Mouse (Mus musculus): ENCODE measurements around the gene Auts2. TPM values are rescaled to one million over a fixed set of nuclear protein-coding genes. Genes with fewer than 3 reads are reported as not detected.

The Auts2 gene
- polyA plus RNA-seq, 1 experiment, result 0.01 TPM

DNA sequence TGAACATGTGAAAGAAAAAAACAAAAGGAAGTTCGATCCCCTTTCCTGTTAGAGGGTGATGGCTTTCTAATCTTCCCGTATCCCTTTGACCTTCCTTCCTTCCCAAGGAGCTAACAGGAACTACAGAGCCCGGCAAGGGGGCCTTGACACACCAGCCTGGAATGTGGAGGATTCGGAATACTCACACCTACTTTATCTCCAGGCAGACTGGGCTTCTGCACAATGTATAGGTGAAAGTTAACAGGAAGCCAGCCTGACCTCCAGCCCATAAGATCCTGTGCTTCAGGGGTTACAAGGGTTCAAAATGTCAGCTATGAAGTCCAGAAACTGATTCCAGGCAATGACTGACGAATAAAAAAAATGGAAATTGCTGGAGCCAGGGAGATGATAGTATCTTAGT is 906.7 kb downstream of the Auts2 start:
- H3K4me1 ChIP-seq (ENCODE audit: control insufficient read depth), result no peaks in the 10 kb centered on the region
- H3K27me3 ChIP-seq (ENCODE audit: control insufficient read depth), result no peaks in the 10 kb centered on the region
- TF ChIP-seq GATA1 (IDR thresholded peaks at IDR 0.05; ENCODE audit: low read length), result no peak
- TF ChIP-seq TAL1 (IDR thresholded peaks at IDR 0.05; ENCODE audit: low read length), result no peak
- H3K4me3 ChIP-seq (replicated peaks), result no peak overlapping the region
- peaks cover 6% of the 10 kb centered on the region for H3K9me3 ChIP-seq (ENCODE audit: control insufficient read depth, low read length)
- no peaks in the 10 kb centered on the region for H3K36me3 ChIP-seq (ENCODE audit: control insufficient read depth)

DNA sequence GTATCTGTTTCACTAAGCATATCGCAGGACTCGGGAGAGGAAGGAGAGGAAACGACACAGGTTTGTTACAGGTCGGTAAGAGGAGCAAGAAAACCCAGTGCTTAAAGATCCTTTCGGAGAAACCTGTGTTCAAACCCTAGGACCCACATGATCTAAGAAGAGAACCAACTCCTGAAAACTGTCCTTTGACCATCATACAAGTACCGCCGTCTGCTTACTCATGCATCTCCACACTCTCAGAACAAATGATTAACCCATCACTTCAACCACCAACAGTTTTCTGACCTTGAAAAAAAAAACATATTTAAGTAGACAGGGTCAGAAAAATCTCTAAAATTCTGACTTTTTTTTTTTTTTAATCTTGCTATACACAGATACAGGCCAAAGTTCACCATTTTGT is 908.4 kb downstream of the Auts2 start:
- H3K4me1 ChIP-seq (ENCODE audit: control insufficient read depth), result no peaks in the 10 kb centered on the region
- H3K4me3 ChIP-seq (replicated peaks), result no peak overlapping the region
- no peaks in the 10 kb centered on the region for H3K36me3 ChIP-seq (ENCODE audit: control insufficient read depth)
- peaks cover 6% of the 10 kb centered on the region for H3K9me3 ChIP-seq (ENCODE audit: control insufficient read depth, low read length)
- H3K27me3 ChIP-seq (ENCODE audit: control insufficient read depth), result no peaks in the 10 kb centered on the region
- TF ChIP-seq TAL1 (IDR thresholded peaks at IDR 0.05; ENCODE audit: low read length) (no peak), GATA1 (IDR thresholded peaks at IDR 0.05; ENCODE audit: low read length) (no peak)

DNA sequence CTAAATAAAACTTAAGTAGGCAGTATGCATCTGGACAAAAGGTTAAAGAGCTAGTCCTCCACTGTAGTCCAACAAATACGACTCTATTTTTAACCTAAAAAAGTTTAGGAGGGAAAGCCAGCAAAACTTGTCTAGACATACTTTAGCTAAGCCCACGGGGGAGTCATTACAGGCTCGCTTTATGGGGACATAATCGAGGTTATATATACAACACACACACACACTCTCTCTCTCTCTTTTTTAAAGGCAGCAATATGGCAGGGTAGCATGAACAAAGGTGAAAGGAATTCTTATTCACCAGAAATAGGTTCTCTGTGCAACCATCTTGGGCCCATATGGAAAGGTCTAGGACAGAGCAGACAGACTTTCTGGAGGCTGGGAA is 911.2 kb downstream of the Auts2 start:
- no peaks in the 10 kb centered on the region for H3K4me1 ChIP-seq (ENCODE audit: control insufficient read depth)
- H3K36me3 ChIP-seq (ENCODE audit: control insufficient read depth), result no peaks in the 10 kb centered on the region
- H3K27me3 ChIP-seq (ENCODE audit: control insufficient read depth), result no peaks in the 10 kb centered on the region
- no peak overlapping the region for H3K4me3 ChIP-seq (replicated peaks)
- peaks cover 6% of the 10 kb centered on the region for H3K9me3 ChIP-seq (ENCODE audit: control insufficient read depth, low read length)
- TF ChIP-seq GATA1 (IDR thresholded peaks at IDR 0.05; ENCODE audit: low read length) (no peak), TAL1 (IDR thresholded peaks at IDR 0.05; ENCODE audit: low read length) (no peak)

DNA sequence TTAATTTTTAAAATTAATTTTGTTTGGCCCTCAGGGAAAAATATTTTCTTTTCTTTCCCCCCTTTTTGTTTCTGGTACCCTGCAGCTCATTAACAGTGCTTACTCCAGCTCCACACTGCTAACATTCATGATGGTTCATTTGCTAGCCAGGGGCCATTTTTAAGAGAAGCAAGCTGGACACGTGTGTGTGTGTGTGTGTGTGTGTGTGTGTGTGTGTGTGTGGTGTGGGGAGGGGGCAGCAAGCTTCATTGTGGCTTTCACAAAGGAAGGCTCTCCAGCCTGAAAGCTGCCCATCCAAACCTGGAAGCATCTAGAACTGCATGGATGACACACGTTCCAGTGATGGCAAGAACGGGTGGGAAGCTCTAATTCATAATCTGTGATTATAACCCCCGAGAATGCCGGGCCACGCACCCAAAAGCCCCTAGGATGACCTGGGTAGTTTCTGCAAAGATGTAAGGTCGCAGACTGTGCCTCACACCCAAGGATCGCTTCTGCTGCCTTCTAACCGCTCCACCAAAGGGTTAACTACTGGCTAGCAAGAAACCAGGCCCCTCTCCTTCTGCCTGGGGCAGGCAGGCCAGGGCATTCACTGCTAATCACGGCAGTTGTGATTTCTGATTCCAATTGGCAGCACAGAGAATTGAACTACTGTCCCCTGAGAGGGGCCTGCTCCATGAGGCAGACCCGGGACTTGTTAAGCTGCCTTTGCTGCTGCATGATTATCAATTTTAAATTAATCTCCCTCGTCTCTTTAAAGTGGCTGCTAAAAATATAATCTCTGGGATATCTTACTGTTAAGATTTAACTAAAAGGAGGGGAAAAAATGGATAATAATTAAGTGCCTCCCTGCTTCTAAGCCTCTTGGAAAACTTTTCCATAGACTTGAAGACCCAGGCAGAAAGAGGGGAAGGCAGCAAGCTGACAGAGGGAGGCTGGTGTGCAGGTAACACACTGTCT is 911.8 kb downstream of the Auts2 start:
- no peaks in the 10 kb centered on the region for H3K27me3 ChIP-seq (ENCODE audit: control insufficient read depth)
- no peak for TF ChIP-seq GATA1 (IDR thresholded peaks at IDR 0.05; ENCODE audit: low read length)
- no peak for TF ChIP-seq TAL1 (IDR thresholded peaks at IDR 0.05; ENCODE audit: low read length)
- no peaks in the 10 kb centered on the region for H3K36me3 ChIP-seq (ENCODE audit: control insufficient read depth)
- peaks cover 6% of the 10 kb centered on the region for H3K9me3 ChIP-seq (ENCODE audit: control insufficient read depth, low read length)
- H3K4me1 ChIP-seq (ENCODE audit: control insufficient read depth), result no peaks in the 10 kb centered on the region
- H3K4me3 ChIP-seq (replicated peaks), result no peak overlapping the region

DNA sequence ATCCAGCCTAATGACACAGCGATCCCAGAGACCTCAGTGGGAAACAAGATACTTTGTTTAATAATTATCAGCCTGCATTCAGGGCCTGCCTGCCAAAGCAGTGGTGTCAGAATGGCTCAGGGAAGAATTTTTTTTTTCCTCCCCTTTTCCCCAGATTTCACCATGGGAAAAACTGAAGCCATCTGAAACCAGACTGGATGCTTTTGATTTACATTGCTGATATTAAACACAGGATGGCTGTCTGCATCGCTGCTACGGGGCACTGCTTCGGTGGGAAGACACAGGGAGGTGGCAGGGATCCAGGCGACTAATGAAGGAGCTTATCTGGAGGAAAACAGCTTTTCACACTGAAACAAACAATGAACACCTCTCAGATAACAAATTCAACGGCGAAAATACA is 912.6 kb downstream of the Auts2 start:
- TF ChIP-seq TAL1 (IDR thresholded peaks at IDR 0.05; ENCODE audit: low read length), result no peak
- no peak for TF ChIP-seq GATA1 (IDR thresholded peaks at IDR 0.05; ENCODE audit: low read length)

DNA sequence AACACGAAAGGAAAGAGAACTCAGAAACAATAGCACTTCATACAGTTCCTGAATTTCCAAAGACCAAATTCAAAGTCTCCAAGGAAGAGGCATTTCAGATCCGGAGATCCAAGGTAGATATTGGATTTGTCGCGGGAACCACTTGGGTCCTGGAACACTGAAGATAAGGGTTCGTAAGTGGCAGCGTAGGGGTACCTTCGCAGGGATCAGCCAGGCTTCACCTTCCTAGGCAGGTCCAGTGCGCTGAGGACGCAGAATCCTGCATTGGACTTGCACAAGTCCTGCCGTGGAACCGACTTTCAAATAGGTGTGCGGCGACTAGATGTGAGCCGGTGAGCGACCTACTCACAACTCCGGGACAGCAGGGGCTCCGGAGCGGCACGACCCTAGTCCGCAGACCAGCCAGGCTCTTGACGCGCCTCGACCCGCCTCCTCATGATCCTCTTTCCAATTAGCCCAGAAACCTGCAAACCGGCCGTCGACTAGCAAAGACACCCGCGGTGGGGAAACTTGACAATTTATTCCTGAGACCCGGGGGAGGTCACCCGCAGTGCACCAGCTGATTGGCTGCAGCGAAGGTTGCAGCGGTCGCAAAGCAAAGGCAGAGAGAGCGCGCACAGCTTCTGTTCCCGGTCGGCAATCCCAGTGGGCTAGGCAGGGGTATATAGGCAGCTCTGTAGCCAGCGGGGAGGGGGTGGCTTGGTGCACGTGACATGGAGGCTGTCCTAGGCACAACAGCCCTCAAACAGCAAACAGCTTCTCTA is 926.8 kb downstream of the Auts2 start:
- TF ChIP-seq TAL1 (IDR thresholded peaks at IDR 0.05; ENCODE audit: low read length), result no peak
- Histone ChIP-seq H3K4me3 (replicated peaks) (no peak overlapping the region), H3K36me3 (ENCODE audit: control insufficient read depth) (no peaks in the 10 kb centered on the region), H3K9me3 (ENCODE audit: control insufficient read depth, low read length) (no peaks in the 10 kb centered on the region), H3K27me3 (ENCODE audit: control insufficient read depth) (peaks cover 13% of the 10 kb centered on the region), H3K4me1 (ENCODE audit: control insufficient read depth) (no peaks in the 10 kb centered on the region)

More for the DNA sequence above, 912.6 kb downstream of the Auts2 start:
- H3K27me3 ChIP-seq (ENCODE audit: control insufficient read depth), result no peaks in the 10 kb centered on the region
- no peaks in the 10 kb centered on the region for H3K36me3 ChIP-seq (ENCODE audit: control insufficient read depth)
- H3K9me3 ChIP-seq (ENCODE audit: control insufficient read depth, low read length), result peaks cover 6% of the 10 kb centered on the region
- no peaks in the 10 kb centered on the region for H3K4me1 ChIP-seq (ENCODE audit: control insufficient read depth)
- no peak overlapping the region for H3K4me3 ChIP-seq (replicated peaks)

DNA sequence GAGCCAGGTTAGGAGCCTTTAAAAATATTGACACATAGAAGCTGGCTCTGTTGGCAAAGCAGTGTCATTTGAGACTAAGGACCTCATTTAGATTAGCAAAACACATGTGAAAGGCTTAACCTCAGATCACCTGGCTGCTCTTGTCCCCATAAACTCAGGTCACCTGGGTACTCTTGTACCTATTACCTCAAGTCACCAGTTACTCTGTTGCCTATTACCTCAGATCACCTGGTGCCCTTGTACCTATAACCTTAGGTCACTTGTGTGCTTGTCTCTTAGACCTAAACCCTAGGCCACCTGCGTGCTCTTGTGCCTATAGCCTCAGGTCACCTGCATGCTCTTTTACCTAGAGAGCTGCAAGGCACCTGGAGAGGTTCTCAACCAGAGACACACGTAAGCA is 928.9 kb downstream of the Auts2 start:
- peaks cover 13% of the 10 kb centered on the region for H3K27me3 ChIP-seq (ENCODE audit: control insufficient read depth)
- no peaks in the 10 kb centered on the region for H3K4me1 ChIP-seq (ENCODE audit: control insufficient read depth)
- H3K36me3 ChIP-seq (ENCODE audit: control insufficient read depth), result no peaks in the 10 kb centered on the region
- no peak for TF ChIP-seq GATA1 (IDR thresholded peaks at IDR 0.05; ENCODE audit: low read length)
- TF ChIP-seq TAL1 (IDR thresholded peaks at IDR 0.05; ENCODE audit: low read length), result no peak
- no peak overlapping the region for H3K4me3 ChIP-seq (replicated peaks)
- no peaks in the 10 kb centered on the region for H3K9me3 ChIP-seq (ENCODE audit: control insufficient read depth, low read length)

DNA sequence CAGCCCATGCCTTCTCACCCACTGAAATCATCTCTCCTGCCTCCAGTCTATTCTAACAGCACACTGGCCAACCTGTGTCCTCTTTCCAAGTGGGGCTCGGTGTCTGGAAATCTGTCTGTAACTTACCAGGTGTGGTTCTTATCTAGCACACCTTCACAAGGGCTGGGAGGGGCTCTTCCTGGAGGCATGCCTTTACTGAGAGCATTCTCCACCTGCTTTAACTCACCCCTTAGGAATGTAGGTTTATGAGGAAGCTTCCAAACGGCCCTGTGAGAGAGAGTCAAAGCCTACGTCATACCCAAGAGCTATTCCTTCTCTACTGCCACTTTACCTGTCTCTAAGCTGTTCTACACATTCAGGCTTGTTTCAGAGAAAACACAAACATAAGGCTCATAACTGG is 929.8 kb downstream of the Auts2 start:
- no peaks in the 10 kb centered on the region for H3K36me3 ChIP-seq (ENCODE audit: control insufficient read depth)
- no peak overlapping the region for H3K4me3 ChIP-seq (replicated peaks)
- H3K4me1 ChIP-seq (ENCODE audit: control insufficient read depth), result no peaks in the 10 kb centered on the region
- no peaks in the 10 kb centered on the region for H3K9me3 ChIP-seq (ENCODE audit: control insufficient read depth, low read length)
- no peak for TF ChIP-seq TAL1 (IDR thresholded peaks at IDR 0.05; ENCODE audit: low read length)
- no peak for TF ChIP-seq GATA1 (IDR thresholded peaks at IDR 0.05; ENCODE audit: low read length)
- peaks cover 13% of the 10 kb centered on the region for H3K27me3 ChIP-seq (ENCODE audit: control insufficient read depth)

DNA sequence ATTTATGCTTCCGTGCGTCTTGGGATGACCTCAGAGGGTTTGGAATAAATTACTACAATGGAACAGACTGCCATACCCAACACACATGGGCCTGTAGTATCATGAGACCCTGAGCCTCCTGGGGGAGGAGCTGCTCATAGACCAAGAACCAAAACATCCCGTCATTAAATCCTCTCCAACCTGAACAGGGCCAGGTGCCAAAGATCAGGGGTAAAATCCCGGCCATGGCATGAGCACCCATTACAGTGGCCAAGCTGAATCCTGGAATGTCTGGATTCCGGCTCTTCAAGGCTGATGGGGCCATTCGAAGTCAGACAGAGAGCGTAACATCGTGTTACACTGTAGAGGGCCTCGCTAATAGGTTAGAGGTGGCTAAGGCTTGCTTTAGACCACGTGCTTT is 932.4 kb downstream of the Auts2 start:
- H3K9me3 ChIP-seq (ENCODE audit: control insufficient read depth, low read length), result no peaks in the 10 kb centered on the region
- no peaks in the 10 kb centered on the region for H3K4me1 ChIP-seq (ENCODE audit: control insufficient read depth)
- no peak for TF ChIP-seq TAL1 (IDR thresholded peaks at IDR 0.05; ENCODE audit: low read length)
- no peak for TF ChIP-seq GATA1 (IDR thresholded peaks at IDR 0.05; ENCODE audit: low read length)
- peaks cover under 1% of the 10 kb centered on the region; the same call in 1 of the 2 replicates for H3K27me3 ChIP-seq (ENCODE audit: control insufficient read depth)
- H3K4me3 ChIP-seq (replicated peaks), result no peak overlapping the region
- no peaks in the 10 kb centered on the region for H3K36me3 ChIP-seq (ENCODE audit: control insufficient read depth)
